In genomic region chr8:25368561-25369091, GRCm38 (mm10) we compare ENCODE assay signal across 8 mouse cellular contexts.
DNase-seq lines count a peak whose midpoint lies in the region; ATAC-seq and TF ChIP-seq lines count a peak whose summit lies in the region.

No protein-coding gene starts in this region.

- H3K4me2 ChIP-seq in embryonic facial prominence, embryonic 13.5 days, result peak overlapping the region; percentile 46
- peak overlapping the region; percentile 13; the same call in 1 of the 2 replicates for H3K4me2 ChIP-seq in kidney, postnatal 0 days (ENCODE audit: low read length)
- peak overlapping the region; percentile 32; the same call in 1 of the 2 replicates for H3K4me2 ChIP-seq in lung, embryonic 14.5 days

- peaks cover 44% of the 10 kb centered on the region for H3K4me1 ChIP-seq in embryonic facial prominence, embryonic 13.5 days
- peaks cover 13% of the 10 kb centered on the region for H3K4me1 ChIP-seq in kidney, postnatal 0 days (replicated peaks; ENCODE audit: insufficient read depth, low read length)
- 0 out of 2 replicates have a peak, but pooled peaks cover 4% of the 10 kb centered on the region for H3K4me1 ChIP-seq in lung, embryonic 14.5 days (ENCODE audit: insufficient read depth)
- peaks cover 18% of the 10 kb centered on the region for H3K4me1 ChIP-seq in olfactory bulb, adult 2 months (ENCODE audit: control insufficient read depth, insufficient read depth, low read length)

- no peaks in the 10 kb centered on the region for H3K9me3 ChIP-seq in embryonic facial prominence, embryonic 13.5 days
- H3K9me3 ChIP-seq in kidney, postnatal 0 days (replicated peaks; ENCODE audit: low read length), result no peaks in the 10 kb centered on the region
- H3K9me3 ChIP-seq in lung, embryonic 14.5 days (ENCODE audit: low read depth, low read length), result no peaks in the 10 kb centered on the region

- no peak for TF ChIP-seq POLR2A in olfactory bulb, adult 2 months (IDR thresholded peaks at IDR 0.05; ENCODE audit: insufficient read depth, low read depth, low read length)

- H3K36me3 ChIP-seq in embryonic facial prominence, embryonic 13.5 days, result no peaks in the 10 kb centered on the region
- H3K36me3 ChIP-seq in kidney, postnatal 0 days (ENCODE audit: insufficient read depth, low read length), result no peaks in the 10 kb centered on the region
- no peaks in the 10 kb centered on the region for H3K36me3 ChIP-seq in lung, embryonic 14.5 days (ENCODE audit: insufficient read depth)

- peak; percentile 59; the same call in 1 of the 2 replicates for ATAC-seq in embryonic facial prominence, embryonic 13.5 days (ENCODE audit: insufficient number of reproducible peaks, insufficient read depth, low FRiP score, low TSS enrichment, low read depth)
- ATAC-seq in kidney, postnatal 0 days (replicated peaks; ENCODE audit: low FRiP score, low read depth), result 0 out of 2 replicates have a peak, but pooled peaks have one; percentile 54
- ATAC-seq in lung, embryonic 14.5 days (ENCODE audit: insufficient read depth), result 0 out of 2 replicates have a peak, but pooled peaks have one; percentile 47

- H3K9ac ChIP-seq in embryonic facial prominence, embryonic 13.5 days, result peak overlapping the region; percentile 54; the same call in 1 of the 2 replicates
- no peak overlapping the region for H3K9ac ChIP-seq in kidney, postnatal 0 days (ENCODE audit: low read depth, low read length)
- H3K9ac ChIP-seq in lung, embryonic 14.5 days, result no peak overlapping the region; the same call in 1 of the 2 replicates

- H3K4me3 ChIP-seq in embryonic facial prominence, embryonic 13.5 days, result no peak overlapping the region
- no peak overlapping the region for H3K4me3 ChIP-seq in kidney, postnatal 0 days (replicated peaks; ENCODE audit: low read depth, low read length)
- H3K4me3 ChIP-seq in lung, embryonic 14.5 days (ENCODE audit: low read depth, low read length), result no peak overlapping the region
- H3K4me3 ChIP-seq in olfactory bulb, adult 2 months (ENCODE audit: insufficient read depth, low read depth, low read length), result no peak overlapping the region

- H3K27me3 ChIP-seq in embryonic facial prominence, embryonic 13.5 days, result no peaks in the 10 kb centered on the region
- no peaks in the 10 kb centered on the region for H3K27me3 ChIP-seq in kidney, postnatal 0 days (ENCODE audit: insufficient read depth, low read length)
- H3K27me3 ChIP-seq in lung, embryonic 14.5 days (ENCODE audit: insufficient read depth, low read length), result no peaks in the 10 kb centered on the region

- DNase-seq in adrenal gland, adult 8-10 months, result peak; percentile 11
- no peak for DNase-seq in adrenal gland, postnatal 4 days (ENCODE audit: low spot score in 2 of 2)
- peak; percentile 21 to 35 for DNase-seq in heart, adult 9 months (ENCODE audit: low spot score in 2 of 2)
- peak; percentile 59 for DNase-seq in kidney, postnatal 0 days (ENCODE audit: low spot score)
- DNase-seq in lung, embryonic 14.5 days, result peak; percentile 44
- no peak for DNase-seq in retina, postnatal 1 day

- TF ChIP-seq CTCF in kidney, postnatal 0 days (IDR thresholded peaks at IDR 0.05; ENCODE audit: low read depth), result no peak
- TF ChIP-seq CTCF in lung, embryonic 14.5 days (IDR thresholded peaks at IDR 0.05; ENCODE audit: low read depth), result no peak
- no peak for TF ChIP-seq CTCF in olfactory bulb, adult 2 months (IDR thresholded peaks at IDR 0.05; ENCODE audit: insufficient read depth, low read depth, low read length)

- WGBS in embryonic facial prominence, embryonic 13.5 days, result 8% methylated on average over 11 of the region's 11 CpGs
- 11% methylated on average over 11 of the region's 11 CpGs for WGBS in kidney, postnatal 0 days
- whole genome bisulfite sequencing in lung, embryonic 14.5 days, result 19% methylated on average over 11 of the region's 11 CpGs
- 28% methylated on average over 11 of the region's 11 CpGs for WGBS in olfactory bulb, adult 2 months

- H3K27ac ChIP-seq in embryonic facial prominence, embryonic 13.5 days, result peak overlapping the region; percentile 97
- peak overlapping the region; percentile 47 for H3K27ac ChIP-seq in kidney, postnatal 0 days
- H3K27ac ChIP-seq in lung, embryonic 14.5 days (ENCODE audit: low read depth), result no peak overlapping the region
- peak overlapping the region; percentile 71 for H3K27ac ChIP-seq in olfactory bulb, adult 2 months (ENCODE audit: insufficient read depth, low read depth, low read length)

Comparison
In these comparisons a context has a peak if more than half of its experiments do, and no peak if none do; other contexts are left out.
1. DNase-seq: peak in adrenal gland, adult 8-10 months (single experiment), heart, adult 9 months (2 of 2), kidney, postnatal 0 days (single experiment) and lung, embryonic 14.5 days (single experiment); none in adrenal gland, postnatal 4 days (0 of 2) and retina, postnatal 1 day (single experiment).
2. Peak in every context shown above with its lines, with median percentiles within 50 percentile points of each other: ATAC-seq and H3K4me2 ChIP-seq.